ENCODE assay signal across 9 mouse cellular contexts in genomic region chr11:3714486-3714885, GRCm38 (mm10).
DNase-seq lines count a peak whose midpoint lies in the region; ATAC-seq and TF ChIP-seq lines count a peak whose summit lies in the region.
"Had no signal": no experiment of that assay in that cellular context is flagged by ENCODE, and none has a peak within 500 bp of the region (broad histone marks: within the 10 kb centered on the region; RNA-seq: fewer than 3 reads in every experiment).

No protein-coding gene starts in this region.

- H3K4me2 ChIP-seq in kidney, embryonic 15.5 days: no peak overlapping the region
- H3K4me2 ChIP-seq in forebrain, embryonic 11.5 days (ENCODE audit: low read depth, low read length, severe bottlenecking): no peak overlapping the region
- H3K4me2 ChIP-seq in limb, embryonic 14.5 days (replicated peaks; ENCODE audit: low read depth, low read length, severe bottlenecking): no peak overlapping the region
- H3K4me2 ChIP-seq in neural tube, embryonic 12.5 days (replicated peaks): no peak overlapping the region

- no peaks in the 10 kb centered on the region for H3K36me3 ChIP-seq in kidney, embryonic 15.5 days
- H3K36me3 ChIP-seq in forebrain, embryonic 11.5 days (ENCODE audit: control insufficient read depth, insufficient read depth, low read length): no peaks in the 10 kb centered on the region
- no peaks in the 10 kb centered on the region for H3K36me3 ChIP-seq in limb, embryonic 14.5 days (ENCODE audit: control insufficient read depth, insufficient read depth, low read length)
- H3K36me3 ChIP-seq in neural tube, embryonic 12.5 days: no peaks in the 10 kb centered on the region
- no peaks in the 10 kb centered on the region for H3K36me3 ChIP-seq in thymus, adult 2 months (ENCODE audit: control insufficient read depth, insufficient read depth, low read length)

- TF ChIP-seq CTCF in thymus, adult 2 months (IDR thresholded peaks at IDR 0.05; ENCODE audit: borderline replicate concordance, control insufficient read depth, extremely low read depth, insufficient read depth, low read length, poor library complexity): peak; percentile 77

- no peaks in the 10 kb centered on the region for H3K27me3 ChIP-seq in kidney, embryonic 15.5 days
- no peaks in the 10 kb centered on the region for H3K27me3 ChIP-seq in forebrain, embryonic 11.5 days (ENCODE audit: control insufficient read depth, insufficient read depth, low read length)
- no peaks in the 10 kb centered on the region for H3K27me3 ChIP-seq in limb, embryonic 14.5 days (ENCODE audit: control insufficient read depth, insufficient read depth, low read length)
- H3K27me3 ChIP-seq in neural tube, embryonic 12.5 days (replicated peaks): no peaks in the 10 kb centered on the region
- no peaks in the 10 kb centered on the region for H3K27me3 ChIP-seq in thymus, adult 2 months (ENCODE audit: control insufficient read depth, insufficient read depth, low read length)

- H3K4me1 ChIP-seq in kidney, embryonic 15.5 days: no peaks in the 10 kb centered on the region
- no peaks in the 10 kb centered on the region for H3K4me1 ChIP-seq in forebrain, embryonic 11.5 days (replicated peaks; ENCODE audit: control insufficient read depth, insufficient read depth, low read length)
- no peaks in the 10 kb centered on the region for H3K4me1 ChIP-seq in limb, embryonic 14.5 days (ENCODE audit: control insufficient read depth, insufficient read depth, low read length)
- no peaks in the 10 kb centered on the region for H3K4me1 ChIP-seq in neural tube, embryonic 12.5 days
- H3K4me1 ChIP-seq in thymus, adult 2 months (replicated peaks; ENCODE audit: control insufficient read depth, insufficient read depth, low read length): no peaks in the 10 kb centered on the region

- no peak for ATAC-seq in kidney, embryonic 15.5 days (replicated peaks; ENCODE audit: low FRiP score)
- 0 out of 2 replicates have a peak, but pooled peaks have one; percentile 18 for ATAC-seq in forebrain, embryonic 11.5 days (replicated peaks; ENCODE audit: low FRiP score)
- no peak for ATAC-seq in limb, embryonic 14.5 days (ENCODE audit: low FRiP score, low read depth)
- ATAC-seq in neural tube, embryonic 12.5 days (ENCODE audit: low FRiP score, low read depth): 0 out of 2 replicates have a peak, but pooled peaks have one; percentile 25

- H3K9me3 ChIP-seq in kidney, embryonic 15.5 days (replicated peaks): no peaks in the 10 kb centered on the region
- no peaks in the 10 kb centered on the region for H3K9me3 ChIP-seq in forebrain, embryonic 11.5 days (ENCODE audit: control insufficient read depth, low read length)
- no peaks in the 10 kb centered on the region for H3K9me3 ChIP-seq in limb, embryonic 14.5 days (ENCODE audit: control insufficient read depth, low read length)
- no peaks in the 10 kb centered on the region for H3K9me3 ChIP-seq in neural tube, embryonic 12.5 days

- H3K4me3 ChIP-seq in kidney, embryonic 15.5 days (replicated peaks): no peak overlapping the region
- no peak overlapping the region for H3K4me3 ChIP-seq in forebrain, embryonic 11.5 days (ENCODE audit: low read depth, low read length)
- H3K4me3 ChIP-seq in limb, embryonic 14.5 days (replicated peaks; ENCODE audit: low read length): no peak overlapping the region
- no peak overlapping the region for H3K4me3 ChIP-seq in neural tube, embryonic 12.5 days
- no peak overlapping the region for H3K4me3 ChIP-seq in thymus, adult 2 months (ENCODE audit: control insufficient read depth, insufficient read depth, low read length)
- H3K4me3 ChIP-seq: myocyte had no signal

- H3K27ac ChIP-seq in kidney, embryonic 15.5 days: no peak overlapping the region
- H3K27ac ChIP-seq in forebrain, embryonic 11.5 days (ENCODE audit: low read depth, low read length): no peak overlapping the region
- no peak overlapping the region for H3K27ac ChIP-seq in limb, embryonic 14.5 days (replicated peaks; ENCODE audit: low read depth, low read length)
- no peak overlapping the region for H3K27ac ChIP-seq in neural tube, embryonic 12.5 days
- H3K27ac ChIP-seq in thymus, adult 2 months (ENCODE audit: control insufficient read depth, insufficient read depth, low read length): no peak overlapping the region

- no peak for TF ChIP-seq POLR2A in limb, embryonic 14.5 days (IDR thresholded peaks at IDR 0.05; ENCODE audit: borderline replicate concordance, extremely low read depth, insufficient read depth, insufficient read length)
- TF ChIP-seq POLR2A in thymus, adult 2 months (IDR thresholded peaks at IDR 0.05; ENCODE audit: control insufficient read depth, extremely low read depth, insufficient read depth, low read length, poor library complexity): no peak

- WGBS in kidney, embryonic 15.5 days: 41% methylated on average over 15 of the region's 15 CpGs
- WGBS in forebrain, embryonic 11.5 days: 43% methylated on average over 15 of the region's 15 CpGs
- 40% methylated on average over 15 of the region's 15 CpGs for WGBS in limb, embryonic 14.5 days
- WGBS in neural tube, embryonic 12.5 days: 42% methylated on average over 15 of the region's 15 CpGs
- WGBS in thymus, adult 2 months: 29% methylated on average over 15 of the region's 15 CpGs

- no peak overlapping the region for H3K9ac ChIP-seq in kidney, embryonic 15.5 days
- no peak overlapping the region for H3K9ac ChIP-seq in forebrain, embryonic 11.5 days (ENCODE audit: low read length)
- H3K9ac ChIP-seq in limb, embryonic 14.5 days (ENCODE audit: low read depth, low read length, severe bottlenecking): no peak overlapping the region
- no peak overlapping the region for H3K9ac ChIP-seq in neural tube, embryonic 12.5 days

- peak; percentile 36 for DNase-seq in kidney, adult 11 months
- peak; percentile 16 for DNase-seq in c-Kit-positive CD71-positive TER-119-negative erythroid progenitor cells, embryonic 14.5 days (ENCODE audit: low read depth)
- peak; percentile 79 for DNase-seq in forebrain, embryonic 11.5 days (ENCODE audit: low spot score)
- DNase-seq in kidney, adult 9 months: peak; percentile 69
- DNase-seq in limb, embryonic 14.5 days (ENCODE audit: low spot score): peak; percentile 22
- DNase-seq in thymus, adult 2 months: peak; percentile 55

Comparison
In these comparisons a context has a peak if more than half of its experiments do, and no peak if none do; other contexts are left out.
1. DNase-seq: peak in every context shown above with its lines; median percentile 79 in forebrain, embryonic 11.5 days; 69 in kidney, adult 9 months; 55 in thymus, adult 2 months; 36 in kidney, adult 11 months; 22 in limb, embryonic 14.5 days; 16 in c-Kit-positive CD71-positive TER-119-negative erythroid progenitor cells, embryonic 14.5 days.
2. ATAC-seq: peak in forebrain, embryonic 11.5 days (single experiment) and neural tube, embryonic 12.5 days (single experiment); none in kidney, embryonic 15.5 days (single experiment) and limb, embryonic 14.5 days (single experiment).